Mouse (Mus musculus) forebrain, embryonic 14.5 days (tissue): ENCODE results near the gene Dgke. TPM values are rescaled to one million over a fixed set of nuclear protein-coding genes. Genes with fewer than 3 reads are reported as not detected.

ENCODE experiments used
- ATAC-seq: fragments of 200-750 bp; cut with Nextera tagmentation; 2 replicates; pipeline ENCODE4 v1.8.0; 2017; ENCODE audit warnings: mild to moderate bottlenecking, moderate library complexity
- DNase-seq: peaks from one replicate; pipeline ENCODE4 v3.0.0-alpha.2; 2015; ENCODE audit warnings: low spot score
- H3K27ac ChIP-seq: fragments of 300-500 bp; sonication (generic); 2 replicates; pipeline ENCODE4 v1.5.1; 2014; ENCODE audit warnings: low read depth, mild to moderate bottlenecking, control low read depth, low read length, moderate library complexity
- H3K27me3 ChIP-seq: fragments of 300-500 bp; sonication (generic); replicated peaks from 2 replicates; pipeline ENCODE4 v1.6.1; 2014; ENCODE audit warnings: low read length, control low read depth, mixed read lengths; ENCODE audit not compliant: control insufficient read depth, insufficient read depth
- H3K36me3 ChIP-seq: fragments of 300-500 bp; sonication (generic); 2 replicates; pipeline ENCODE4 v1.6.1; 2014; ENCODE audit warnings: low read length, control low read depth; ENCODE audit not compliant: control insufficient read depth, insufficient read depth
- H3K4me1 ChIP-seq: fragments of 300-500 bp; sonication (generic); 2 replicates; pipeline ENCODE4 v1.6.1; 2014; ENCODE audit warnings: antibody characterized with exemption, low read length, control low read depth; ENCODE audit not compliant: control insufficient read depth, insufficient read depth
- H3K4me2 ChIP-seq: fragments of 300-500 bp; sonication (generic); 2 replicates; pipeline ENCODE4 v1.6.1; 2014; ENCODE audit warnings: mild to moderate bottlenecking, control low read depth, low read length
- H3K4me3 ChIP-seq: fragments of 300-500 bp; sonication (generic); 2 replicates; pipeline ENCODE4 v1.5.1; 2014; ENCODE audit warnings: low read depth, low read length, control low read depth
- H3K9ac ChIP-seq: fragments of 300-500 bp; sonication (generic); 2 replicates; pipeline ENCODE4 v1.6.1; 2014; ENCODE audit warnings: mild to moderate bottlenecking, low read length, control low read depth, moderate library complexity
- H3K9me3 ChIP-seq: fragments of 300-500 bp; sonication (generic); replicated peaks from 2 replicates; pipeline ENCODE4 v1.6.1; 2016; ENCODE audit warnings: low read length, control low read depth, mixed read lengths; ENCODE audit not compliant: control insufficient read depth
- WGBS: fragments of 180-500 bp; shearing (Covaris S2); extraction: QIAGEN DNeasy Blood & Tissue Kit; methylation state at CpG from one replicate; pipeline ENCODE4 v1.1.7; 2014; 5-methylcytosine and 5-hydroxymethylcytosine counted together
- polyA plus RNA-seq: library from polyadenylated mRNA; unstranded; fragments of >200 nt; fragmentation: Nextera tagmentation; extraction: Ambion mirVana; gene quantifications from 2 replicates; pipeline ENCODE4 v1.2.1, GENCODE M21; 2014

Gene Dgke
- polyA plus RNA-seq, 1 experiment from 2014 or later: 9.9 TPM

GRCm38 (mm10) chr11:89067871-89068490 is 1.3 kb upstream of the Dgke start:
- no peak overlapping the region for H3K9ac ChIP-seq
- no peak overlapping the region for H3K4me3 ChIP-seq
- H3K27me3 ChIP-seq: no peaks in the 10 kb centered on the region
- no peaks in the 10 kb centered on the region for H3K36me3 ChIP-seq
- WGBS: 79% methylated on average over 11 of the region's 11 CpGs
- H3K4me2 ChIP-seq: no peak overlapping the region
- H3K9me3 ChIP-seq: no peaks in the 10 kb centered on the region
- H3K27ac ChIP-seq: no peak overlapping the region
- DNase-seq (no peak), ATAC-seq (no peak)
- H3K4me1 ChIP-seq: no peaks in the 10 kb centered on the region

GRCm38 (mm10) chr11:89067301-89067822 is 712 bp upstream of the Dgke start:
- ATAC-seq: no peak
- no peak overlapping the region for H3K4me3 ChIP-seq
- DNase-seq: no peak
- H3K9me3 ChIP-seq: no peaks in the 10 kb centered on the region
- H3K9ac ChIP-seq: no peak overlapping the region
- H3K4me1 ChIP-seq: no peaks in the 10 kb centered on the region
- H3K4me2 ChIP-seq: no peak overlapping the region
- WGBS: 79% methylated on average over 6 of the region's 6 CpGs
- H3K36me3 ChIP-seq: no peaks in the 10 kb centered on the region
- no peak overlapping the region for H3K27ac ChIP-seq
- H3K27me3 ChIP-seq: no peaks in the 10 kb centered on the region

- Histone ChIP-seq H3K27ac (no peak overlapping the region), H3K36me3 (no peaks in the 10 kb centered on the region), H3K27me3 (no peaks in the 10 kb centered on the region), H3K4me2 (no peak overlapping the region), H3K4me1 (no peaks in the 10 kb centered on the region), H3K9me3 (no peaks in the 10 kb centered on the region), H3K4me3 (no peak overlapping the region), H3K9ac (no peak overlapping the region)
- DNase-seq (no peak), ATAC-seq (no peak)
- WGBS: 81% methylated on average over 6 of the region's 6 CpGs
These were observed 524 bp downstream of the Dgke start for GRCm38 (mm10) chr11:89066126-89066525.

- Histone ChIP-seq H3K4me3 (no peak overlapping the region), H3K27me3 (no peaks in the 10 kb centered on the region), H3K9me3 (no peaks in the 10 kb centered on the region), H3K36me3 (no peaks in the 10 kb centered on the region), H3K9ac (no peak overlapping the region), H3K4me2 (no peak overlapping the region), H3K27ac (no peak overlapping the region), H3K4me1 (no peaks in the 10 kb centered on the region)
- WGBS: 94% methylated on average over 3 of the region's 3 CpGs
- DNase-seq (no peak), ATAC-seq (no peak)
These were observed 1.4 kb downstream of the Dgke start for GRCm38 (mm10) chr11:89065297-89065696.

- WGBS: 85% methylated on average over 6 of the region's 6 CpGs
- Histone ChIP-seq H3K4me3 (no peak overlapping the region), H3K9ac (no peak overlapping the region), H3K36me3 (no peaks in the 10 kb centered on the region), H3K9me3 (no peaks in the 10 kb centered on the region), H3K27ac (no peak overlapping the region), H3K4me2 (no peak overlapping the region), H3K27me3 (no peaks in the 10 kb centered on the region), H3K4me1 (peaks cover 5% of the 10 kb centered on the region)
- no peak for ATAC-seq
- DNase-seq: no peak
These were observed 2.3 kb downstream of the Dgke start for GRCm38 (mm10) chr11:89064312-89064711.

GRCm38 (mm10) chr11:89061362-89061761 is 5.3 kb downstream of the Dgke start:
- H3K36me3 ChIP-seq: no peaks in the 10 kb centered on the region
- no peak overlapping the region for H3K4me2 ChIP-seq
- H3K9me3 ChIP-seq: no peaks in the 10 kb centered on the region
- ATAC-seq (no peak), DNase-seq (no peak)
- no peaks in the 10 kb centered on the region for H3K27me3 ChIP-seq
- peaks cover 16% of the 10 kb centered on the region for H3K4me1 ChIP-seq
- no peak overlapping the region for H3K27ac ChIP-seq
- WGBS: 86% methylated on average over 7 of the region's 7 CpGs
- no peak overlapping the region for H3K9ac ChIP-seq
- no peak overlapping the region for H3K4me3 ChIP-seq

- ATAC-seq: peak; percentile 94
- peak overlapping the region; percentile 83 for H3K4me3 ChIP-seq
- peaks cover 17% of the 10 kb centered on the region for H3K4me1 ChIP-seq
- H3K27ac ChIP-seq: peak overlapping the region; percentile 60; the same call in 1 of the 2 replicates
- peak overlapping the region; percentile 91 for H3K9ac ChIP-seq
- WGBS: under 1% methylated on average over 63 of the region's 63 CpGs
- H3K9me3 ChIP-seq: no peaks in the 10 kb centered on the region
- peaks cover 3% of the 10 kb centered on the region; the same call in 1 of the 2 replicates for H3K36me3 ChIP-seq
- peak overlapping the region; percentile 91 for H3K4me2 ChIP-seq
- DNase-seq: peak; percentile 94
- H3K27me3 ChIP-seq: no peaks in the 10 kb centered on the region
These were observed 6.1 kb downstream of the Dgke start for GRCm38 (mm10) chr11:89060423-89061089.

- no peaks in the 10 kb centered on the region for H3K9me3 ChIP-seq
- ATAC-seq: peak; percentile 48
- H3K4me2 ChIP-seq: peak overlapping the region; percentile 91
- WGBS: under 1% methylated on average over 33 of the region's 33 CpGs
- H3K9ac ChIP-seq: peak overlapping the region; percentile 91
- H3K27me3 ChIP-seq: no peaks in the 10 kb centered on the region
- peak overlapping the region; percentile 60; the same call in 1 of the 2 replicates for H3K27ac ChIP-seq
- H3K4me3 ChIP-seq: peak overlapping the region; percentile 83
- peak; percentile 48 for DNase-seq
- peaks cover 17% of the 10 kb centered on the region for H3K4me1 ChIP-seq
- peaks cover 6% of the 10 kb centered on the region for H3K36me3 ChIP-seq
These were observed 6.7 kb downstream of the Dgke start for GRCm38 (mm10) chr11:89059919-89060422.
